Mouse (Mus musculus) small intestine, adult 2 months (tissue): ENCODE measurements around the gene Sh3gl2. TPM values are rescaled to one million over a fixed set of nuclear protein-coding genes. Genes with fewer than 3 reads are reported as not detected.

ENCODE experiments used
- H3K27ac ChIP-seq: fragments of 200-500 bp; 2 replicates; pipeline ENCODE4 v1.5.1; 2012; ENCODE audit warnings: low read depth, low read length, control low read depth, inconsistent platforms; ENCODE audit not compliant: insufficient read depth
- H3K27me3 ChIP-seq: fragments of 200-500 bp; 2 replicates; pipeline ENCODE4 v1.6.1; 2012; ENCODE audit warnings: mild to moderate bottlenecking, moderate library complexity, low read length, inconsistent platforms; ENCODE audit not compliant: control insufficient read depth, insufficient read depth
- H3K36me3 ChIP-seq: fragments of 200-500 bp; 2 replicates; pipeline ENCODE4 v1.6.1; 2012; ENCODE audit warnings: mild to moderate bottlenecking, low read length, control low read depth, inconsistent platforms; ENCODE audit not compliant: control insufficient read depth, insufficient read depth
- H3K4me1 ChIP-seq: fragments of 200-500 bp; 2 replicates; pipeline ENCODE4 v1.6.1; 2012; ENCODE audit warnings: low read length, inconsistent platforms, mixed read lengths; ENCODE audit not compliant: control insufficient read depth, insufficient read depth, insufficient read length
- H3K4me3 ChIP-seq: fragments of 200-500 bp; 2 replicates; pipeline ENCODE4 v1.5.1; 2012; ENCODE audit warnings: low read depth, mild to moderate bottlenecking, control low read depth, inconsistent platforms, low read length, moderate library complexity
- CTCF ChIP-seq: fragments of 200-500 bp; IDR thresholded peaks from 2 replicates; pipeline ENCODE4 v1.5.1; 2012; ENCODE audit warnings: low read depth, mild to moderate bottlenecking, control low read depth, inconsistent platforms, low read length, moderate library complexity, mixed read lengths; ENCODE audit not compliant: insufficient replicate concordance, insufficient read length; ENCODE audit errors: extremely low read depth
- POLR2A ChIP-seq: fragments of 200-500 bp; IDR thresholded peaks from 2 replicates; pipeline ENCODE4 v1.6.1; 2012; ENCODE audit warnings: low read depth, mild to moderate bottlenecking, control low read depth, inconsistent platforms, low read length, moderate library complexity
- WGBS: fragments of 180-500 bp; shearing (Covaris S2); methylation state at CpG from one replicate; pipeline ENCODE4 v1.1.7; 2018; 5-methylcytosine and 5-hydroxymethylcytosine counted together
- polyA plus RNA-seq: library from polyadenylated mRNA; depleted of rRNA; stranded (reverse); fragments of >200 nt; gene quantifications from 2 replicates; pipeline ENCODE4 v1.2.3, GENCODE M21; 2012

Gene Sh3gl2
- polyA plus RNA-seq, 1 experiment, result 16.7 TPM

DNA sequence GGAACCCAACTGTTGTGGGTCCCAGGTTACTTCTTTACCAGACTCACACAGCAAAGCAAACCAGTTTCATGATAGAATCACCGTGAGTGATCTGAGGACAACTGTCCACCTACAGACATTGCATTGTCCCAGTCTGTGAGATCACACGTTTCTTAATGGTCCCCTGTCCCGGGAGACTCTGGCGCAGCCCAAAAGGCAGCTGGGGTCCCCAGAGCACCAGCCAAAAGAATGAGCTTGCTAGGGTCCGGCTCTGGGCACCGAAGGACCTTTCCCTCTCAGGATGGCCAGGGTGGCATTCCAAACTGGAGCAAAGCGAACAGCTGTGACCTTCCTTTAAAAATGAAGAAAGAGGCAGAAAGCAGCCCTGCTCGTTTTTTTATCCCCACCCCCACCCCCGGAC is 308.9 kb downstream of the Sh3gl2 start, which contains the start of gene Adamtsl1:
TSS of gene Adamtsl1 (plus strand) at position 381 of the 400 bp plus-strand sequence.
- Histone ChIP-seq H3K27me3 (no peaks in the 10 kb centered on the region), H3K27ac (no peak within 1 kb of the TSS), H3K4me3 (peak within 1 kb of the TSS; percentile 13; the same call in 1 of the 2 replicates), H3K36me3 (no peaks in the 10 kb centered on the region), H3K4me1 (peaks cover 2% of the 10 kb centered on the region; the same call in 1 of the 2 replicates)
- 5% methylated on average over 9 of the region's 9 CpGs for WGBS
- TF ChIP-seq POLR2A (no peak), CTCF (no peak)

DNA sequence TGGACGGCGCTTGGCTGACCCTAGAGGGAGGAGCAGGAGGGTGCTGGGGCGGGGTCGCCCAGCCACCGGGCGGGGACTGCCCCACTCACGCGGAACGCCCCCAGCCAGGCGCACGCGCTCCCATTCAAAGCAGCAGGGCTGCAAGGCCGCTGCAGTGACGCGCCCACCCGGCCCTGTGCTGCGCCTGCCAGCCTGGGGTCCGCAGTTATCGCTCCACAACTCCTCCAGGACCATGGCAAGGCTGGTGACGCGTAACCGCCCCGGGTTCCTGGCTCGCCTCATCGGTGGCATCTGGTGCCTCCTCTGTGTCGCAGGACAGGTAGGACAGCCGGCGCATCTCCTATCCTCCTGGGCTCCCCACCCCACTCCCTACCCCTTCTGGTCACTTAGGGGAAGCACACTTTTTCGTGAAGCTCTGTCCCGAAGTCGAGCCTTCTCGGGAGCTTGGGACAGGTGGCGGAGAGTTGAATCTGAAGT is 309.3 kb downstream of the Sh3gl2 start:
- Histone ChIP-seq H3K36me3 (no peaks in the 10 kb centered on the region), H3K4me3 (peak overlapping the region; percentile 13; the same call in 1 of the 2 replicates)
- WGBS, result 2% methylated on average over 33 of the region's 33 CpGs

DNA sequence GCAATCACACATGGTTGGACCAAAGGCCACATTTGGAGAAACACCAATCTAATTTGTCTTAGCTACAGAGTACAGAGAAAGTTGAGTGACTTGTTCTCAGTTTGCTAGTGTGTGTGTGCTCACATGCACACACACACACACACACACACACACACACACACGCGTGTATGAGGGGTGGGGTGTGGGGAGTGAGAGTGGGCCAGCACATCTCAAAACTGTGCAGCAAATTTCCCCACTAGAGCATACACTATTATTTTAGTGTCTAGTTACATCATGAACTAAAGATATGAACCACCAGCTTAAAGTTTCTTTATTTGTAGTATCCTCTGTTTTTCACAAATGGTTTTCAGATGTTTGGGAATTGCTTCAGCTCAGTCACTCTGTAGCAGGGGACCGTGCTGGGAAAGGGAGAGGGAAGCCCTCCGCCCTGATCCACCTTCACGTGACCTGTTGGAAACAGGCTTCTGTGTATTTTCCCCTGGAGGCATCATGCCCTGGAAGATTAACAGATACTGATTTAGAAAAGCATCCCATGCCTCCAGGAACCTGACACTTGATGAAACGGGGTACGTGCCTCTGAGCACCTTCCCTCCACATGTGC is 322.1 kb downstream of the Sh3gl2 start:
- H3K4me3 ChIP-seq, result no peak overlapping the region
- H3K4me1 ChIP-seq, result no peaks in the 10 kb centered on the region
- H3K27ac ChIP-seq, result no peak overlapping the region
- H3K36me3 ChIP-seq, result no peaks in the 10 kb centered on the region
- 88% methylated on average over 7 of the region's 7 CpGs for WGBS
- no peaks in the 10 kb centered on the region for H3K27me3 ChIP-seq
- TF ChIP-seq POLR2A (no peak), CTCF (no peak)

More for the DNA sequence above, 309.3 kb downstream of the Sh3gl2 start:
- Histone ChIP-seq H3K4me1 (peaks cover 2% of the 10 kb centered on the region; the same call in 1 of the 2 replicates), H3K27ac (no peak overlapping the region), H3K27me3 (no peaks in the 10 kb centered on the region)
- TF ChIP-seq CTCF (no peak), POLR2A (no peak)

DNA sequence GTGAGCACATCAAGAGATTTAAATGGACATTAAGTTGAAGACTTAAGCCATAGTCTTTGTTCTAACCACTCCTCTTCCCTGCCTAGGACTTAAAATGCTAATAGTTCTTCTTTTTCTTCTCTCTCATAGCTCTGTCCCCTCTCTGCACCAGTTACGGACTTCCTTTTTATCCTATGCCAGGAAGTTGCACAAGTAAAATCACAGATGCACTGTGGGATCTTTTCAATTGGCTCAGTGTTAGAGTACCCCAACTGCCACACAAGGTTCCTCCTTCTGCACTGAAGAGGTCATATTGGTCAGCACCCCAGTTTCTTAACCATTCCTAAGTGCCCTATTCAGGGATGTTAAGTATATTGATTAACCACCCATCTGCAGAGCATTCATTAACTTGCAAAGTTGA is 324.9 kb downstream of the Sh3gl2 start:
- Histone ChIP-seq H3K4me3 (no peak overlapping the region), H3K27me3 (no peaks in the 10 kb centered on the region), H3K36me3 (no peaks in the 10 kb centered on the region), H3K27ac (no peak overlapping the region), H3K4me1 (no peaks in the 10 kb centered on the region)
- TF ChIP-seq POLR2A (no peak), CTCF (no peak)
- 72% methylated on average over 1 of the region's 1 CpGs for WGBS

DNA sequence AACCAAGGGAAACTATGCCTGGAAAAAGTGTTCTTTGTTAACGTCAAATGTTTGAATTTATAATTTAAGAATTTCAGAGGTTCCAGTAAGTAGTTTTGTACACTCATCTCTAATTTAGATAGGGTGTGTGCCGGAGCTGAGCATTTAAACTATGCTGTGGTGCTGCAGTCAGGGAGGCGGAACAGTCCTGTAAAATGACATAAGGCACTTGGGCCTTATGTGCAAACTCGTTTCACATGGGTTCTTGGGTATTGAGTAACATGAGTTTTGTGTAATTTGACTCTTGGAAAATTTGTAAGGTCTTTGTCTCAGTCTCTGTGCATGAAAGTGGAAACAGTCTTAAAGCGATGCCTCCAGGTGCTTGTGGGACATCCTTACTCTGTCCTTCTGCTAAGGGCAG is 334.8 kb downstream of the Sh3gl2 start:
- 73% methylated on average over 5 of the region's 5 CpGs for WGBS

DNA sequence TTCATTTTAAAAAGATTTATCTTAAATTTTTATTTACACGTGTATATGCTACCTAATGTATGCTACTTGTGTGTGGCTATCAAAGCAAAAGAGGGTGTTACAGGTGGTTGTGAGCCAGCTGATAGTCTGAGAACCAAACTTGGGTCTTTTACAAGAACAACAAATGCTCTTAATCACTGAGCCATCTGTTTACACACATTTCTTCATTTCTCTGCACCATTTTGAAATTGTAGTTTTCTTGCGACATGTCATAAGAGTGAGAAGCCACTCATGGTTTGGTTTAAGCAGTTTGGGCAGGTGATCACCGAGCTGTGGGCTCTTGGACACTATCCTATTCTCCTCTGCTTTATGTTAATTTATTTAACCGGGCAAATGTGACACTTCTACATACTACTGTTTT is 338.3 kb downstream of the Sh3gl2 start:
- 68% methylated on average over 4 of the region's 4 CpGs for WGBS
- Histone ChIP-seq H3K4me3 (no peak overlapping the region), H3K36me3 (no peaks in the 10 kb centered on the region), H3K4me1 (no peaks in the 10 kb centered on the region), H3K27ac (no peak overlapping the region), H3K27me3 (no peaks in the 10 kb centered on the region)
- TF ChIP-seq CTCF (no peak), POLR2A (no peak)

More for the DNA sequence above, 334.8 kb downstream of the Sh3gl2 start:
- TF ChIP-seq CTCF (no peak), POLR2A (no peak)
- Histone ChIP-seq H3K27me3 (no peaks in the 10 kb centered on the region), H3K4me3 (no peak overlapping the region), H3K27ac (no peak overlapping the region), H3K36me3 (no peaks in the 10 kb centered on the region), H3K4me1 (no peaks in the 10 kb centered on the region)

DNA sequence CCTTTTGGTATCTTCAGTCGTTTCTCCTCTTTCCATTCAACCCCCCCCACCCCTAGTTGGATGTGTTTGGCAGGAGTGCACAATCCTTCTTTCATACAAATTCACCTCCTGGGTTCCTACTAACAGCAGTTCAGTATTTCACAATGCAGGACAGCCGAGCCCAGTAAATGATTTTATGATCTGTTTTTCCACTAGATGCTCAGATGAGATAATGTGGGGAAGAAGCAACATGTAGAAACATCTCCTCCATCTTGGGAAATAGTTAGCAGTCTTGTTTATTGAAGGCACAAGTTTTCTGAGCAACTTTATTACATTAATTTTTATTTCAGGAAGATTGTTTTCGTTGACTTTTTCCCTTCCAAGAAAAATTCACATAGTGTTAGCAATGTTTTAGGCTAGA is 349.8 kb downstream of the Sh3gl2 start:
- Histone ChIP-seq H3K27ac (no peak overlapping the region), H3K27me3 (no peaks in the 10 kb centered on the region), H3K4me3 (no peak overlapping the region), H3K4me1 (no peaks in the 10 kb centered on the region), H3K36me3 (no peaks in the 10 kb centered on the region)
- WGBS, result 37% methylated on average over 3 of the region's 3 CpGs
- no peak for TF ChIP-seq CTCF
- no peak for TF ChIP-seq POLR2A
